Mouse (Mus musculus): ENCODE data around the gene Pla2g4e. TPM values are rescaled to one million over a fixed set of nuclear protein-coding genes. Genes with fewer than 3 reads are reported as not detected.

Pla2g4e gene
- total RNA-seq, 2 experiments from 2014 or later: 9.8 to 10.6 TPM

DNA sequence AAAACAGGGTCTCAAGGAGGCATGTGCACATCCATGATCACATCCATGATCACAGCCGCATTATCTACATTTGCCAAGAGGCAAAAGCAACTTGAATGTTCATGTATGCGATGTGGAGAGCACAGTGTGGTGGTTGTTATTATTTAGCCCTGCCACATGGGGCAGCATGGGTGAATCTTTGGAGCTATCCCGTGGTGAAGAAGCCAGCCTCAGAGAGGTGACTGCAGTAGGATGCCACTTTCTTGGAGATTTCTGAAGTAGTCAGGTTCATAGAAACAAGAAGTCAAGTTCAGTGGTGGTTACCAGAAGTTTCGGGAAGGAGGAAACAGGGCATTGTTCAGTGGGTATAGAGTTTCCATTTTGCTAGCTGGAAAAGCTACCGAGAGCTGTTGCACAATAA lies 87.1 kb downstream of the Pla2g4e start:
- no peak for DNase-seq (ENCODE audit: low spot score in 2 of 2)

DNA sequence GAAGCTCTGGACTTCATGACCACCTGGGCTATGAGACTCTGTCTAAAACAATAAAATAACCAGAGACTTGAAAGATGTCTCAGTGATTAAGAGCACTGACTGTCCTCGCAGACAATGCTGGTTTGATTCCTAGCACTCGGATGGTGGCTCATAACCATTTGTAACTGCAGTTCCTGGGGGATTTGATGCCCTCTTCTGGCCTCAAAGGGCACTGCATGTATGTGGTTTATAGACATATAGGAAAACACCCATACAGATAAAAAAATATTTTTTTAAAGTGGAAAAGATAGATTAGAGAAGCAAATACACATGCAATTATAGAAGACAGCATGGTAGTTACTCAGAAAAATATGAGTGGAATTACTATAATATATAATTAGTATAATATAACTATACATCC lies 87.5 kb downstream of the Pla2g4e start:
- no peak for DNase-seq (ENCODE audit: low spot score in 2 of 2)

DNA sequence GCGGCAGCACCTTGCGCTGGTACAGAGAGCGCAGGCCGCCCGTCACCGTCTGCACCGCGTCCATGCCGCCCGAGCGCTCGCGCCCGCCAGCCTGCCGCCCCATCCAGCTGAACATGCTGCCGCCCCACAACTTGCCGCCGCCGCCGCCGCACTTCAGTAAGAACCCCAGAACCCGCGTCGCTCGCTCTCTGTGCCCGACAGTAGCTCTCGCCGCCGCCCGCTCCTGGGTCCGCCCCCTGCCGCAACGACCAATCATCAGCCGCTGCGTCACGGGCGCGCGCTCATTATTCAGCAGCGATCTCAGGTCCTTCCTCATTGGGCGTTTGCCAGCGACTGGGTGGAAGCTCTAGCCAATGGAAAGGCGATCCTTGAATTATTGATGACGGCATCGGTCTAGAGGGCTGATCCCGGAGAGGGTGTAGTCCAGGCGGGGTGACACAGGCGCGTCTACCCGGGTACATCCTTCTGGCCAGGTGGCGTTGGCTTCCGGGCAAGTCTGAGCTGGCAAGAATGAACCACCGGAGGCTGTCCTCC lies 90.7 kb downstream of the Pla2g4e start, which contains the start of gene Ehd4:
Gene Ehd4 (minus strand): TSS at position 246 of the 534 bp plus-strand sequence.
- DNase-seq (ENCODE audit: low spot score in 2 of 2): peak; percentile 96 to 99

DNA sequence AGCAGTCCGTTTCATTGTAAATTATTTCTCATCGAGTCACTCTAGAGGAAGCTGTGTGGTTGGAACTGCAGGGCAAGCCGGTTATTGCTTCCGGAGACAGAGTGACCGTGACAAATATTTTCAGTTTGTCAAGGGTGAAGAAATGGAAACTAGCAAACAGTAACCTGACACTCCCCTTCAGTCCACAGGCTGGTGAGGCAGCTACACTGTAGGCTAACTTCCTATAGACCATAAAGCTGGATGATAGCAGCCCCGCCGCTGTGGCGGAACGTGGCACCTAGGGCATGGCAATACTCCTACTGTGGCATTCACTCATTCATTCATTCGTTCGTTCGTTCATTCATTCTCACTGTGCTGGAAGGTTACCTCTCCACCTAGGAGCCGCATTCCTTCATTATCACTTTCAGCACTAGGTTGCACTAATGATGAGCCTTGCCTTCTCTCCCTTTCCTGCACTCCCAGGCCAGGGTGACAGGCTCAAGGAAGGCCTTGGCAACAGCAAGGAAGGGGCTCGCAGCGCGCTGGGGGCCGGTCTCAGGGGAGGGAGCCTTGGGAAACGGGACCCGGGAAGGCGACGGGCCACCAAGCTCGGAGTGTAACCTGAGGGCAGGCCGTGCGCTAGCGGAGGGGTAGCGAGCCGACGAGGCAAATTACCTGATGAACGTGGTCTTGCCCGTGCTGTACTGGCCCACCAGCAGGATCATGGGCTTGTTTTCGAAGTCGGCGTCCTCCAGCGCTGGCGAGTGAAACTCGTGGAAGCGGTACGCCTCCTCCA lies 91.4 kb downstream of the Pla2g4e start:
- DNase-seq (ENCODE audit: low spot score in 2 of 2): no peak

DNA sequence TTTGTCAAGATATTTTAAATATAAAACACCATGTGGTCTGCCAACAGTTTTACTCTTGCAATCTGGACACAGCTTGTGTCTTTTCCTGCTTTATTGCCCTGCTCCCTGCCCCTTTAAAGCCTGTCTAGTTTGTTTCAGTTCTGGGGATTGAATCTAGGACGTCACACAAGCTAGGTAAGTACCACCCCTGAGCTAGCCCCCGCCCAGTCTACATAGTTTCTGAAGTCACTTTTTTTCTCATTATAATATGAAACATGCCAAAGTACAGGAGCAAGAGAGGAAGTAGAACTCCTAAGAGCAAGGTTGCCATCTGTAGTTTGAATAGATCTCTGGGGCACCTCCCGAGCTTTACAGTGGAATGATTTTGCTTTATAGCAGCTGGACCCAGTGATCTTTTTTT lies 94.6 kb downstream of the Pla2g4e start:
- DNase-seq (ENCODE audit: low spot score in 2 of 2): no peak

DNA sequence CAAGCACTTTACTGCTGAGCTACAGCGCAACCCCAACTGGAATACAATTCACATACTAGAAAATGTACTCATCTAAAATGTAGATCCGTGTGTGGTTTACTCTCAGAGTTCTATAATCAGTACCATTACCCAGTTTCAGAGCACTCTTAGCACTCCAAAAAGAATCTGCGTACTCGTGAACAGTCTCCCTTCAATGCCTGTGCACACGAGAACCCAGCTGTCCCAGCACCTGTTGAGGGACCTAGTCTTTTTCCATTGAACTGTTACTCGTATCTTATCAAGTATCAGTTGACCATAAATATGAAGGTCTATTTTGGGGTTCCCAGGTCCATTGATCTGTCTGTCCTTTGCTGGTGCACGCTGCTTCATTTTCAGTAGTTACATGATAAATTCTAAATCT lies 95.5 kb downstream of the Pla2g4e start:
- DNase-seq (ENCODE audit: low spot score in 2 of 2): no peak

DNA sequence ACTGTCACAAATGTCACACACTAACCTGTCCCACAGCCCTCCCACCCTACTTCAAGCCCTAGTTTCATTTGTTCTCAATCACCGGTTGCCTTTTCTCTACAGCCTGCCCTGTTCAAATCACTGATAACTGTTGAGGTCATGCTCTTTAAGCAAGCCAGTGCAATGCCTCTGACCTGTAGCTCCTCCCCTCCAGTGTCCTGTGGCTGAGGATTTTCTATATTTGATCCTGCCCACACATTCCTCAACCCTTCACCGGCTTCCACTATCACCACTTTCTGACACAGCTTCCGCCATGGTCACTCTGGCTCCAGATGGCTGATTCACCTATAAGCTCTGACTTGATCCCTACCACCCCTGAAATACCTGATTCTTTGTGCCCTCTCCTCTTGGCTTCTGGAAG lies 97.1 kb downstream of the Pla2g4e start:
- DNase-seq (ENCODE audit: low spot score in 2 of 2): no peak

DNA sequence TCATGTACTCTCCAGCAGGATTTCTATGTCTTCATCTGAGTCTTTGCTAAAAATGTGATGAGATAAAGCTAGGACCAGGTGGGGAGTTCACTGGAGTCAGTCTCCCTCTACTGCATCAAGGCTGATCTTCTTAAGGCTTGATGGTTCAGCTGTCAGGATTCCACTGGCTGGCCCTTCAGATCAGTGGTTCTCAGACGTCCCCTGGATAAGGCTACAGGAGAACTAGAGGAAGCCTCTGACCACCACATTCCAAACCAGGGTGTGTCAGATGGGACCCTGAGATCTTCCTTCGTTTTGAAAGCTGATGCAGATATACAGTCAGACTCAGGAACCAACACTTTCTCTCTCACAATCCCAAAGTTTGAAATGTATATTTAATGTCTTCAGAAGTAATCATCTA lies 97.8 kb downstream of the Pla2g4e start:
- DNase-seq (ENCODE audit: low spot score in 2 of 2): no peak

DNA sequence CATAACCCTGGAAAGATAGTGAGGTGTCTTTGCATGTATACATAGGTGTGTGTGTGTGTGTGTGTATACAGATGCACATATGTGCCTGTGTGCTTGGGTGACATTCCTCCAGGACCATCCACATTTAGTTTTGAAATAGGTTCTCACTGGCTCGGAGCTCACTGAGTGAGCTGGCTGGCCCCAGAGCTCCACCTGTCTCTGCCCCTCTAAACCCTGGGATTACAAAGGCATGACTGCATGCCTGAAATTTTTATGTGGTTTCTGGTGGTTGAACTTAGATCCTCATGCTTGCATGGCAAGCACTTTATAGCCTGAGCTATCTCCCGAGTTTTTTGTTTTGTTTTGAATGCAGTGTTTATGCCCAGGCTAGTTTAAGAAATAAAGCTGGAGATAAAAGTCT lies 98.6 kb downstream of the Pla2g4e start:
- DNase-seq (ENCODE audit: low spot score in 2 of 2): no peak

DNA sequence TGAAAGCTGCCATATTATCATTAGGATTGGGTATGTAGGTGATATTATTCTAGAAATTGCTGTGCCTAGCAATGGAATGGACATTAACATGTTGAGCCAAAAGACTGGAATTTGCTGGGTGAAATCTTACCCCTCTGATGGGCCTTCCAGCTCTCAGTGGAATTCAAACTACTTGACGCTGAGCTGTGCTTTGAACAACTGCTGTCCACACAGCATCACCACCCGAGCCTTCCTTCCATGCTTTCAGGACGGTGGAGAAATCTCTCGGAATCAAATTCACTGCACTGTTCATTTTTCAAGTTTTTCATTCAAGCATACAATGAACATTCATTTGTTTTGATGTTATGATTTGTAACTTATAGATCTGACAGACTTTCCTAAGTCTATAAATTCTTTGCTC lies 100.7 kb downstream of the Pla2g4e start:
- no peak for DNase-seq (ENCODE audit: low spot score in 2 of 2)

DNA sequence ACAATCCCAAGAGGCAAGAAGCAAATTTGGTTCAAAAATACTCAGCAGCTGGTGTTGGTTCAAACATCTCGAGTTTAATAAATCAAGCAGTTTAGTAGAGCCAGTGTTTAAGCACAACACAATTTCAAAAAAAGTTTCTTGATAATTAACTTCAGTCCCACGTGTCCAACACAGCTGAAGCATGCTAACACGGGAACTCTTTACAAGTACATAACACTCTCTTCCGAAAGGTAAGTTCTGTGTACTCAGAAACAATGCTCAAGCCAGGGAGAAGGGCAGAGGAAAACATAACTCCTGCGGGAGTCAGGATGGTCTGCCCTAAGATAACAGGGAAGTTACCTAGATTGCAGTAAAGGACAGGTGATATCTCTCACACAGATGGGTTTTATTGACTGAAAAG lies 102.8 kb downstream of the Pla2g4e start:
- no peak for DNase-seq (ENCODE audit: low spot score in 2 of 2)

DNA sequence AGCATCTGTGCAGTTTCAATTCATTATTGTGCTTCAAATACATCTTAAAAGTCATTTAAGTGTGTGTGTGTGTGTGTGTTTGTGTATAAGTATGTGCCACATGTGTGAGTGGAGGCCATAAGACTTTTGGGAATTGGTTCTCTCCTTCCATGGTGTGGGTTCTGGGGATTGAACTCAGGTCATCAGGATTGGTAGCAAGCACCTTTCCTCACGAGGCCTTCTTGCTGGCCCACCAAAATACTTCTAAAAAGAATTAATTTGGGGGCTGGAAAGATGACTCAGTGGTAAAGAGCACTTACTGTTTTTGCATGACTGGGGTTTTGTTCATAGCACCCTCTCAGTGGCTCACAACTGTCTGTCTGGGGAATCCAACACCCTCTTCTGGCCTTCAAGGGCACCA lies 103.5 kb downstream of the Pla2g4e start:
- DNase-seq (ENCODE audit: low spot score in 2 of 2): no peak

DNA sequence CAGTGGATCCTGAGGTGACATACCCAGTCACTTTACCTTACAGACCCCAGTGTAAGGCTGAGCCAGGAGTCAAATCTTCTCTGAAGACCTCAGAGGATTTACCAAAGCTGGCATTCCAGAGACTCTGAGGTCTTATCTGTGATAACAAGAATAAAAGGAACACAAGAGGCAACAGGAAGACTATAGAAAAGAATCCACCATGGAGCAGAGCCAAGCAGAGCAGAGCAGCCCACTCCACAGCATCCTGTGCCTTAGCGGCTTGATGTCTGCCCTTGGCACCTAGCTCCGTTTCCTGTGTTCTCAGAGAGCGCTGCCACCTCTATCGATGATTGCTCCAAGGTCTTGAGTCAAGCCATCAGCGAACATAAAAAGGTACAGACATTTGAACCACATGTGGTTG lies 104.8 kb downstream of the Pla2g4e start:
- DNase-seq (ENCODE audit: low spot score in 2 of 2): no peak

DNA sequence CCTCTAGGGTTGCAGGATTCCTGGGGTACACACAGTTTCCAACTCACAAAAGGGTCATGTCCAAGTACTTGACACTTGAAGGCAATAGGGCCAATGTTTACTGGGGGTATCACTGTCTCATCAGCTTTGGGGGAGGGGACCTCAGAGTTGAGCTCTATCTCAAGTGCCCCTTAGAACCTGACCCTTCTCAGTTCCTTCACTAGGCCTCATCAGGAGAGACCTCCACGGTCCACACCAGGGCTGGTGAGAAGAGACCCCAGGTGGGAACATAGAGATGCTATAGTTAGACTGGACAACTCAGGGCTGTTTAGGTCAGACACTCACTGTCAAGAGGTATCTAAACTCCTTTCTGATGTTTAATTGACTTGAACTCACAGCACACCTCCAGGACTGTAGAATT lies 106.0 kb downstream of the Pla2g4e start:
- no peak for DNase-seq (ENCODE audit: low spot score in 2 of 2)

DNA sequence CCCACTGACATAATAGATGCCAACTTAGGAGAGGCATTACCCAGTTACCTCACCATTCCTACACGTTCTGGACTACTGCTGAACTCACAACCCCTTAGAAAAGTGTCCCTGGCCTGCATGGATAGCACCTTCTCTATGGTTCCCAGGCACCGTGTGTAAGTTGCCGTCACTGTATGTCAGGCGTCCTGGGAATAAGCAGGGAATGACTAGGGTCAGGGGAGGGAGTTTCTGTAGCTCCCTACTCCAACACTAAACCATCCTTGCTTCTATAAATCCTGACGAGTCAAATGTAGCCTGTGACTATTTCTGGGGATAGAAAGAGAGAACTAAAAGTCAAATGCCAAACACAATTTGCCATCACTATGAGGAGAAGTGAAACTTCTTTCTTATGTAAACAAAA lies 107.9 kb downstream of the Pla2g4e start:
- no peak for DNase-seq (ENCODE audit: low spot score in 2 of 2)

DNA sequence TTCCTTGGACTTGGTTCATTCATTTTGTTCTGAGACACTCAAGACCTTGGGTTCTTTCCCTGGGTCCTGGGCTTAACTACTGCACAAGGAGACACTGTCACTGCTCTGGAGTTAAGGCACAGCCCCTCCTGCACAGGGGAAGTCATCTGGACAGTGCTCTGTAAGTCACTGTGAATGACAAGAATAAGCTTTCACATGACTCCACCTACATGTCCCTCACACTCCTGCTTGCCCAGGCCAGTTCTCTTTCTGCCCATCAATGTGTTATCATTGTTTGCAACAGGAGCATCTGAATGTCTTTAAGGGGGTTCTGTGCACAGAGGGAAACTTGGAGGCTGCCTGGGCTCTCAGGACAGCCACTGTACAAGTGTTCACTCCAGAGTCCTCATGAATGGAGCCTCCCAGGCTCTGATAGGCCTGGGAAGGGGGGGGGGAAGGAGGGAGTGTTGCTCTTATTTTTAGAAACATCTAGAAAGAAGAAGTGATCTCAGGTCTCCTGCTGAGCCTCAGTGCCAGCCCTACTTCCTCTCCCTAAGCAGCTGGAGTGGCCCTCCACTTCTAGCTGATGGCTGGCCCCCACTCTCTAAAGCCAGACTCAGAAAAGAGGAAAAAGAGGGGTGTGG lies 110.6 kb downstream of the Pla2g4e start:
- DNase-seq (ENCODE audit: low spot score in 2 of 2): no peak

DNA sequence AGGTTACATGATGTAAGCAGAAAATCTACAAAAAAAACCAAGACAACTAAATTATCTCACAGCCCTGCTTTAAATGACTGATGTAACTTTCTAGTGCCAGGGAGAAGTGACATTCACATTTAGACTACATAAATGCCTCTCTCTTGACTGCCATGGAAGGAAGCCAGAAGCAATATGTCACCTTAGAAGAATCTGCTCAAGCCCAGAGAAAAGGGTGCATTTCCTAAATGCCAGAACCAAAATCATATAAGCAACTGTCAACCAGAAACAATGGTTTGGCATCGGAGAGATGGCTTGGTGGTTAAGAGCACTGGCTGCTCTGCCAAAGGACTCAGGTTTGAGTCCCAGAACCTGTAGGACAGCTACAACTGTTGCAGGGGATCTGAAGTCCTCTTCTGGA lies 113.3 kb downstream of the Pla2g4e start:
- DNase-seq (ENCODE audit: low spot score in 2 of 2): no peak

DNA sequence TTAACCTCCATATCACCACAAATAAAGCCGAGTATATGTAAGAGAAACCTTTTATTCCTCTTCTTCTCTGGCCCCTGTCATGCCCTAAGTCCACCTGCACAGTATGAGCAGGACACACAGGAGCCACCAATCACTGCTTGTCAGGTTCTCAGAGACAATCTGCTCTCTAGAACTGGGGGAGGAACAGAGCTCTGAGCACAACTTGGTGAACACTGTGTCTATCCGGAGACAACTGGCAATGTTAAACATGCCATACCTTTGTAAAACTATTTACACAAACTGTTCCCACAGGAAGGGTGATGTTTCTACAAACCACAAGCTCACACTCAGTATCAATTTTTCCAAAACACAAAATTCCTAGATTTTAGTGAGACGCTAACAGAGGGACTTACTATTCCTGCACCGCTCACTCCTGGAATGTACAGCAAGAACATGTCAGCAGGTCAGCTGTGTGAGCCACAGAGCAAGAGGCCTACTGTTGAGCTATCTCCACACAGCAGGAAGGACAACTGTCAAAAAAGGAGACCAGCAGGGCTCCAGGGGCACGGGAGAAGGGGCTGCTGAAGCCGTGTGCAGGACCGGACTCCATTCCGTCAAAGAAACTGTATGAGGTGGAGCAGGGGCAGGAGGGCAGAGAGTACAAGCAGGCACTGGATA lies 115.8 kb downstream of the Pla2g4e start:
- DNase-seq (ENCODE audit: low spot score in 2 of 2): no peak

DNA sequence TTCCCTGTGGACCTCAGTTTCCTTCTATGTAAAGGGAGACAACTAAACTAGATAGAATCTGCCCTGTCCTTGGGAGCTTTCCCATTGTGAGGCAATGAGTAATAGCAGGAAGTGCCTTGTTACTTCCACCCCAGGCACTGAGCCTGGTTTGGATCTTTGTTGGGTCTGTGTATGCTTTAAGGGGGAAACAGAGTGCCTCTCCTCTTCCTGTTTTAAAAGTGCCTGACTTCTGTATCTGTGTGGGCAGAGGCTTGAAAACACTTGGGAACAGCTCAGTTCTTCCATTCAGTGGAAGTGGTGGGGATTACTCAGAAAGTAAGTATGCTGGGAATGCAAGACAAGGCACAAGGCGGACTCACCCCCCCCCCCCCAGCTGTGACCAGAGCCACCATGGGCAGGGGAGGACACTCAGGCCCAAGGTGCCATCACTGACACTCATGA lies 116.5 kb downstream of the Pla2g4e start:
- DNase-seq (ENCODE audit: low spot score in 2 of 2): no peak

DNA sequence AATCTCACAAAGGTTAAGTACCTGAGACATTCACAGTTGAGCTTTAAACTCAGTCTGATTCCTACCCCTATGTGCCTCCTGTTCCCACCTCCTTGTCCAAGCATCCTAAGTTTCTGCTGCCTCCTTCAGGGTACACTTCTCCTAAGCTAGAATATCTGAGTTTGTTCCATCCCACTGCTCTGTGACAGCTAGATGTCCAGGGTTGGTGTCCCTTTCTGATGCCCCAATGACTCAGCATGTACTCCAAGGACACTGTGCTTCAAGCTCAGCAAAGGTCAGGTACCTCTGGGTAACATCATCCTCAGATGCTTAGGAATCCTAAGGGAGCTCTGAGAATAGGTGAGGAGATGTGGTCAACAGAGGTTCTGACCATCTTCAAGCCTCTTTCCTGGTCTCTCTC lies 117.1 kb downstream of the Pla2g4e start:
- no peak for DNase-seq (ENCODE audit: low spot score in 2 of 2)

DNA sequence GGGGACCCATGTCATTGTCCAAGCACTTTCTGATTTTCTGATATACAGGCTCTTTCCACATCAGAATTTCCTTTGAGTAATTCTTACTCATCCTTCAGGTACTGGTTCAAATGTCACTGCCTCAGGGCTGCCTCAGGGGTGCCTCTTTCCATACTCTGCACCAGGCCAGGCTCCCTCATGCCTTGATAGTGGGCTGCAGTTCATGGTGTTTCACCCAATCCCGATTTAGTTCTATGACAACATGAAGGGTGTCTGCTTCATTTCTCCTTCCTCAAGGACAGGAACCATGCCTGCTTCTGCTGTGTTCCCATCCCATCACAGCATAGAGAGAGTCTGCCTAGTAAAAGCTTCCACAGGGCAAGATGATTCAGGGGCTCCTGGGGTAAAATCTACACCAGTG lies 118.2 kb downstream of the Pla2g4e start:
- no peak for DNase-seq (ENCODE audit: low spot score in 2 of 2)

DNA sequence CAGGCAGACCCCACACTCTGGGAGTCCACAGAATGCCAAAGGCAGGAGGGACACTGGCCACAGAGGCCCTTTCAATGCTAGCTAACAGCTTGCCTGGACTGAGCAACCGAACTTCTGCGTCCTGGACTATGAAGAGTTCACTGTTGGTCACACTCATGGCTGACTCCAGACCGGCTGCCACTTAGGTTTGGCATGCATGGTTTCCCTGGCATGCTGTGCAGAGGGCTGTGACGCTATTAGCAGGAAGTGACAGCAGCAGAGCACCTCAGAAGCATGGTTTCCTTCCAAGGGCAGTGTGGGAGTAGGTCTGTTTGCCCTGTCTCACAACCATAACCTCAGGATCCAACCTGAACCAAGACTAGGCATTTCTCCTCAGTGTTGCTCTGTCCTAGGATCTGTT lies 118.7 kb downstream of the Pla2g4e start:
- DNase-seq (ENCODE audit: low spot score in 2 of 2): no peak
